Mouse (Mus musculus) liver, adult 2 months (tissue): Measurements from ENCODE around the gene Tfb2m. TPM values are rescaled to one million over a fixed set of nuclear protein-coding genes. Genes with fewer than 3 reads are reported as not detected.

Source experiments
- DNase-seq: peaks from one replicate; pipeline ENCODE4 v3.0.0-alpha.2; 2011; ENCODE audit warnings: low read depth, low spot score; ENCODE audit errors: extremely low read depth
- H3K27ac ChIP-seq: fragments of 200-500 bp; replicated peaks from 2 replicates; pipeline ENCODE4 v1.5.1; 2012; ENCODE audit warnings: low read depth, mild to moderate bottlenecking, control low read depth, inconsistent platforms, low read length; ENCODE audit not compliant: insufficient read depth
- H3K27me3 ChIP-seq: fragments of 200-500 bp; 2 replicates; pipeline ENCODE4 v1.6.1; 2012; ENCODE audit warnings: mild to moderate bottlenecking, moderate library complexity, low read length, inconsistent platforms; ENCODE audit not compliant: control insufficient read depth, insufficient read depth
- H3K36me3 ChIP-seq: fragments of 200-500 bp; 2 replicates; pipeline ENCODE4 v1.6.1; 2012; ENCODE audit warnings: low read length, inconsistent platforms; ENCODE audit not compliant: control insufficient read depth, insufficient read depth
- H3K4me1 ChIP-seq: fragments of 200-500 bp; 2 replicates; pipeline ENCODE4 v1.6.1; 2011; ENCODE audit warnings: low read length; ENCODE audit not compliant: control insufficient read depth, insufficient read depth
- H3K4me3 ChIP-seq: fragments of 200-500 bp; 2 replicates; pipeline ENCODE4 v1.5.1; 2011; ENCODE audit warnings: low read depth, mild to moderate bottlenecking, control low read depth, low read length, moderate library complexity; ENCODE audit not compliant: insufficient read depth
- H3K79me2 ChIP-seq: fragments of 200-500 bp; 2 replicates; pipeline ENCODE4 v1.6.1; 2012; ENCODE audit warnings: inconsistent platforms, mild to moderate bottlenecking, low read length, moderate library complexity; ENCODE audit not compliant: control insufficient read depth, insufficient read depth
- H3K9ac ChIP-seq: fragments of 200-500 bp; 2 replicates; pipeline ENCODE4 v1.6.1; 2012; ENCODE audit warnings: low read depth, mild to moderate bottlenecking, control low read depth, inconsistent platforms, low read length
- CTCF ChIP-seq: fragments of 200-500 bp; IDR thresholded peaks from 2 replicates; pipeline ENCODE4 v1.5.1; 2011; ENCODE audit warnings: low read depth, low read length, control low read depth
- POLR2A ChIP-seq: fragments of 200-500 bp; IDR thresholded peaks from 2 replicates; pipeline ENCODE4 v1.6.1; 2011; ENCODE audit warnings: low read length, control low read depth; ENCODE audit not compliant: insufficient read depth; ENCODE audit errors: extremely low read depth
- WGBS: fragments of 180-500 bp; shearing (Covaris S2); methylation state at CpG from one replicate; pipeline ENCODE4 v1.1.7; 2018; 5-methylcytosine and 5-hydroxymethylcytosine counted together
- polyA plus RNA-seq: library from polyadenylated mRNA; depleted of rRNA; stranded (reverse); fragments of >200 nt; gene quantifications from 2 replicates; pipeline ENCODE4 v1.2.3, GENCODE M21; 2012; rRNA removed
- total RNA-seq: library from RNA; depleted of rRNA; stranded (reverse); fragments of >200 nt; gene quantifications from 2 replicates; pipeline ENCODE4 v1.2.3, GENCODE M21; 2014; rRNA removed

Gene Tfb2m
- total and polyA plus RNA-seq, 2 experiments, result 8.2 to 21.7 TPM

DNA sequence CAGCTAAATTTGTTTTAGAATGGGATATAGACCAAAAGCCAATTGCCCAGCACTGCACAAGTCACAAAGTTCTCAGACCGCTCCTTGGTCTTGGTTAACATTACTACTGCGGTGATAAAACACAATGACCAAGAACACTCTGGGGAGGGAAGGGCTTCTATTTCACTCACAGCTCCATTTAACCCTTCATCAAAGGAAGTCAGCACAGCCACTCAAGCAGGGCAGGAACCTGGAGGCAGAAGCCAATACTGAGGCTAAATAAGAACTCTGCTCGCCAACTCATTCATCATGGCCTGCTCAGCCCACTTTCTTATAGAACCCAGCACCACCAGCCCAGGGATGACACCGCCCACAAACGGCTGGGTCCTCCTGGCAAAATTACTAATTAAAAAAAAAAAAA, 57.5 kb downstream of the Tfb2m start:
- no peak overlapping the region for H3K27ac ChIP-seq
- 97% methylated on average over 5 of the region's 5 CpGs for WGBS
- no peak for DNase-seq

DNA sequence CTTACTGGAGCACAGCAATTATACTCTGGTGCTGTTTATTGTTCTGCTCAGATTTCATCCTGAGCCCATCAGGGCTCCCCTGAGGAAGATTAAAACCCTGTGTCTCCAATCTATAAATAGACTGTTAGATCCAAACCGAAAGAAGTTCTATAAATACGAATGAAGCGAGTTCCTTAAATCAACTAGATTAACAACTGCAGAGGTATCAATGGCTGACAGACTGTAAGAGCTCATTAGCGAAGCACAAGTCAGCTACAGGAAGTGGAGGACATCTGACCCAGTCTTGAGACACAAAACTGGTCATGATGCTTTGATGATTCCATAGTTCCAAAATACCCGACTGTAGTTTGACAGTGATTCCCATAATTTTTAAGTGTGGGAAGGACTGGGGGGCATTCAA, 58.1 kb downstream of the Tfb2m start:
- Histone ChIP-seq H3K79me2 (no peaks in the 10 kb centered on the region), H3K9ac (no peak overlapping the region), H3K27ac (no peak overlapping the region), H3K4me3 (no peak overlapping the region), H3K36me3 (no peaks in the 10 kb centered on the region), H3K4me1 (no peaks in the 10 kb centered on the region), H3K27me3 (no peaks in the 10 kb centered on the region)
- WGBS, result 65% methylated on average over 5 of the region's 5 CpGs
- no peak for DNase-seq
- TF ChIP-seq CTCF (no peak), POLR2A (no peak)

More for the DNA sequence above, 57.5 kb downstream of the Tfb2m start:
- TF ChIP-seq CTCF, result no peak
- TF ChIP-seq POLR2A, result no peak
- H3K9ac ChIP-seq, result no peak overlapping the region
- H3K79me2 ChIP-seq, result no peaks in the 10 kb centered on the region
- no peaks in the 10 kb centered on the region for H3K27me3 ChIP-seq
- no peak overlapping the region for H3K4me3 ChIP-seq
- no peaks in the 10 kb centered on the region for H3K4me1 ChIP-seq
- H3K36me3 ChIP-seq, result no peaks in the 10 kb centered on the region

DNA sequence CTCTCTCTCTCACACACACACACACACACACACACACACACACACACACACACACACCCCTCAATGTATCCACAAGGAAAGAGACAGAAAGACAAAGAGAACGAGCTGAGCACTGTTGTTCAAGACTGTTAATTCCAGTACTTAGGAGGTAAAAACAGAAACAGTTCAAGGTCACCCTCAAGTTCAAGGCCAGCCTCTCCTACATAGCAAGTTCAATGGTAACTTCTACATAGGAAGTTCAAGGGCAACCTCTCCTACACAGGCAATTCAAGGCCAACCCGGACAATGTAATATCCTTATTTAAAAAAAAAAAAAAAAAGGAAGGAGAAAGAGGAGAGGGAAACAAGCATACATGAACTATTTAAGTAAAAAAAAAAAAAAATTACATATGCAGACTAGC, 58.8 kb downstream of the Tfb2m start:
- Histone ChIP-seq H3K4me3 (no peak overlapping the region), H3K36me3 (no peaks in the 10 kb centered on the region), H3K27ac (no peak overlapping the region), H3K27me3 (no peaks in the 10 kb centered on the region), H3K4me1 (no peaks in the 10 kb centered on the region), H3K9ac (no peak overlapping the region), H3K79me2 (no peaks in the 10 kb centered on the region)
- TF ChIP-seq CTCF, result no peak
- TF ChIP-seq POLR2A, result no peak
- no peak for DNase-seq
- WGBS, result 90% methylated on average over 2 of the region's 2 CpGs

DNA sequence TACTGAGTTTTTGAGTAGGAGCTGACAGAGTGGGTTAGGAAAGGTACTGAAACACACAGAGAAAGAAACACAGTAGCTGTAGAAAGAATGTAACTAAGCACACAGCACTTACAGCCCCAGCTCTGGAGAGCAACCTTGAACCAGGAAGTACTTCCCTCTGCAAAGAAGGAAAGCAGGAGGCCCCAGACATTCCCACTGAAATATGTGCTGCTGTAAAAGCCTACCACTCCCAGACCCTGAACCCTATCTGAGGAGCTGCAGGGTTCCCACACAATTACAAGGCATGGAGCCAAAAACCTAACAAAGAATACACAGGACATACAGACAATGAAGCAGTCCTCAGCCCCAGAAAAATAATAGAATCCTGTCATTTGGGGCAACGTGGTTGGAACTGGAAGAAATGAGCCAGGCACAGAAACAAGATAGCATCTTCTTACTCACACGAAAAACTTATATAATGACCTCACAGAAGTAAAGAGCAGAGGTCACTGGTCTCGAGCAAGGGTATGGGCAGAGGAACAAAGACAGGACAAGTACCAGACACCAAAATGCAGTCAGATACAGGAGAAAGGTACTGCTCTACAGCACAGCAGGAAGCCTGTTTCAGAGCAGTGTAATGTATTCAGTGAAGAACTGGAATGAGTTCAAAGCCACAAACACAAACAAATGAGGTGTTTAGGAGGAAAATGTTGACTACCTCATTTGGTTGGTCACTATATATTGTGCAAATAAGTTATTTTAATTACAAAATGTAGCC, 60.1 kb downstream of the Tfb2m start:
- TF ChIP-seq POLR2A, result no peak
- TF ChIP-seq CTCF, result no peak
- whole genome bisulfite sequencing, result 47% methylated on average over 3 of the region's 3 CpGs
- no peak overlapping the region for H3K27ac ChIP-seq
- no peaks in the 10 kb centered on the region for H3K27me3 ChIP-seq
- DNase-seq, result no peak
- H3K36me3 ChIP-seq, result no peaks in the 10 kb centered on the region
- H3K79me2 ChIP-seq, result no peaks in the 10 kb centered on the region
- no peak overlapping the region for H3K4me3 ChIP-seq
- H3K9ac ChIP-seq, result no peak overlapping the region
- H3K4me1 ChIP-seq, result no peaks in the 10 kb centered on the region

DNA sequence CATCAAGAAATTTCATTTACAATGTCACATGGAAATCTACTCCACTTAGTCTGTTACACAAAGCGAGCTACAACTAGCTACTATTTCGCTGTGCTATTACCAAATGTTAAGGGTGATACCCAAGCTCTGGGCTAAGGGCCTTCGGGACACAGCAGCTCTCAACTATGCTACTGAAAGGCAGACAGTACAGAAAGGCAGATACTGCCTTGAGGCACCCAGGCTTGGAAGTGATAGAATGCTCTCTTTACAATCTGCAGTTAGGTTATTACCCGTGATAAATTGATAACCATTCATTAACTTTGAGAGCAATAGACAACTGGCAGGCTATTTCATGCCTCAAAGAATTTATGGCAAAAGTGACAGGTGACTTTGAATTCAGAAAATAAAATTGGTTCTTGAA, 65.2 kb downstream of the Tfb2m start:
- no peak overlapping the region for H3K27ac ChIP-seq
- H3K36me3 ChIP-seq, result no peaks in the 10 kb centered on the region
- H3K79me2 ChIP-seq, result no peaks in the 10 kb centered on the region; the same call in 1 of the 2 replicates
- no peak overlapping the region for H3K9ac ChIP-seq
- H3K4me1 ChIP-seq, result no peaks in the 10 kb centered on the region; the same call in 1 of the 2 replicates
- H3K27me3 ChIP-seq, result no peaks in the 10 kb centered on the region
- WGBS, result 92% methylated on average over 4 of the region's 4 CpGs
- no peak overlapping the region for H3K4me3 ChIP-seq
- TF ChIP-seq CTCF, result no peak
- no peak for DNase-seq

Other genes starting within 250 kb of the Tfb2m start
- 6.4 and 7.0 TPM in 2 replicates for gene Smyd3, start 28.2 kb downstream of the Tfb2m start, total RNA-seq
- 1.4 TPM in 2 replicates for gene Smyd3, start 28.2 kb downstream of the Tfb2m start, polyA plus RNA-seq
- 14.9 and 15.3 TPM in 2 replicates for gene Cnst, start 103 bp upstream of the Tfb2m start, total RNA-seq
- gene Cnst, start 103 bp upstream of the Tfb2m start, polyA plus RNA-seq, result 3.9 and 4.6 TPM in 2 replicates
- gene Sccpdh, start 121.9 kb upstream of the Tfb2m start, total RNA-seq, result 4.5 and 4.8 TPM in 2 replicates
- gene Sccpdh, start 121.9 kb upstream of the Tfb2m start, polyA plus RNA-seq, result 1.0 and 1.4 TPM in 2 replicates
- not detected in 2 replicates for gene Kif28, start 199.0 kb upstream of the Tfb2m start, total RNA-seq
- not detected in 2 replicates for gene Kif28, start 199.0 kb upstream of the Tfb2m start, polyA plus RNA-seq